Mouse (Mus musculus): Measurements from ENCODE around the gene Slc4a1ap.

GRCm38 (mm10) chr5:31589711-31590319 is 63.0 kb downstream of the Slc4a1ap start:
- no peak for TF ChIP-seq ZNF384 (IDR thresholded peaks at IDR 0.05; ENCODE audit: low read depth, low read length)
- no peak for TF ChIP-seq MAFK (IDR thresholded peaks at IDR 0.05; ENCODE audit: insufficient read depth, low read depth, low read length)
